Mouse (Mus musculus): ENCODE data around the gene Mmp13. TPM values are rescaled to one million over a fixed set of nuclear protein-coding genes. Genes with fewer than 3 reads are reported as not detected.

Gene Mmp13
- polyA plus RNA-seq, 1 experiment from 2014 or later, result 20.7 TPM

DNA sequence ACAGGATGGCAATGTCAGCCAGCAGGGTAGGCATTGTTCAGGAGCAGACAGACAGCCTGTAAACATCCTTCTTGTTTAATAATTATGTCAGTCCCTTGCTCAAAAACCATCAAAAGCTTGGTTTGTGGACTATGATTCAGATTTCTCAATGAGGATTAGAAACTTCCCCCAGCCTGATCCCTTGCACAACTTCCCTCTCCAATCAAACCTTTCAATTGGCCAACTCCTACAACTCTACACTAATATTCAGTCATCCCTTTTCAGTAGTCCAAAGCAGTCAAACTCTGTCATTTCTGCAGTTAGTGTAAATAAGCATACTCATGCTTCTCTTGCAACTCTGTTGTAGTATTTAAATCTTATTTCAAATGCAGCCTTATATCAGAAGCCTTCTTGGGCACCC lies 59.5 kb downstream of the Mmp13 start:
- Histone ChIP-seq H3K4me2 (replicated peaks) (no peak overlapping the region), H3K36me3 (no peaks in the 10 kb centered on the region), H3K27ac (replicated peaks) (no peak overlapping the region), H3K4me3 (replicated peaks) (no peak overlapping the region), H3K27me3 (no peaks in the 10 kb centered on the region), H3K9me3 (replicated peaks) (no peaks in the 10 kb centered on the region), H3K9ac (no peak overlapping the region), H3K4me1 (no peaks in the 10 kb centered on the region)
- no peak for ATAC-seq (ENCODE audit: insufficient number of reproducible peaks, low FRiP score, low TSS enrichment, low read depth)

Other genes with a start within 250 kb of the Mmp13 start
- 18.2 and 20.1 TPM in 2 replicates for gene Dync2h1, start 88.1 kb upstream of the Mmp13 start, polyA plus RNA-seq (2015; fragmentation: Nextera tagmentation; extraction: Ambion mirVana)
- 127 and 141 TPM in 2 replicates for gene Dcun1d5, start 88.0 kb upstream of the Mmp13 start, polyA plus RNA-seq (2015; fragmentation: Nextera tagmentation; extraction: Ambion mirVana)
- 0.08 and 0.80 TPM in 2 replicates for gene Mmp12, start 71.9 kb downstream of the Mmp13 start, polyA plus RNA-seq (2015; fragmentation: Nextera tagmentation; extraction: Ambion mirVana)
- not detected in 2 replicates for gene Mmp1b, start 115.5 kb downstream of the Mmp13 start, polyA plus RNA-seq (2015; fragmentation: Nextera tagmentation; extraction: Ambion mirVana)
- gene Mmp3, start 173.3 kb downstream of the Mmp13 start, polyA plus RNA-seq (2015; fragmentation: Nextera tagmentation; extraction: Ambion mirVana), result 0.54 and 0.61 TPM in 2 replicates
- gene Mmp10, start 229.8 kb downstream of the Mmp13 start, polyA plus RNA-seq (2015; fragmentation: Nextera tagmentation; extraction: Ambion mirVana), result not detected in 2 replicates

All from embryonic facial prominence, embryonic 15.5 days (tissue).